Mouse (Mus musculus) B cell, adult 67 days (primary cell): ENCODE measurements around the gene Tmem204. TPM values are rescaled to one million over a fixed set of nuclear protein-coding genes. Genes with fewer than 3 reads are reported as not detected.

ENCODE experiments used
- total RNA-seq, 2 experiments: library from RNA; stranded (reverse); gene quantifications; 4 replicates each; pipeline ENCODE4 v1.2.4; 2023

Gene Tmem204
- not detected for total RNA-seq

DNA sequence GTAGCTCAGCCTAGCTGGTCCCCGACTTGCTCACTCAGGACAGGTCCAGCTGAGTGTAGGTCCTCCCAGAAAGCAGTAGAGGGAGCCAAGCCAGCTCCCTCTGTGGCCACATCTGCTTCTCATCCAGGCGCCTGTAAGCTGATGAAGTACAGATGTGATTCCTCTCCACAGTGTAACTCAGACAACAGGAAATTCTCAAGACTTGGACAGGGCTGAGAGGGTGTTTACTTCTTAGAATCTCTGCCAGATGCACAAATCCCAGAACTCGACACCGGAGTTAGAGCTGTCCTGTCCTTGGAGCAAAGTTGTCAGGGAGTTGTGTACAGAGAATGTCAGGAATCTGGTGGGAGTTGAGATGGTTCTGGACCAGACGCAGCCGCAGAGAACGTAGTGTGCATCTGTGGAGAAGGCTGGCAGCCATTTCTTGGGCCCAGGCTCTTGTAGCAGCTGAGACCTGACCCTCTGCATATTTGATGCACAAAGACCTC is at the start of gene Tmem204:
TSS of gene Tmem204 (minus strand) at position 148 of the 488 bp plus-strand sequence.

DNA sequence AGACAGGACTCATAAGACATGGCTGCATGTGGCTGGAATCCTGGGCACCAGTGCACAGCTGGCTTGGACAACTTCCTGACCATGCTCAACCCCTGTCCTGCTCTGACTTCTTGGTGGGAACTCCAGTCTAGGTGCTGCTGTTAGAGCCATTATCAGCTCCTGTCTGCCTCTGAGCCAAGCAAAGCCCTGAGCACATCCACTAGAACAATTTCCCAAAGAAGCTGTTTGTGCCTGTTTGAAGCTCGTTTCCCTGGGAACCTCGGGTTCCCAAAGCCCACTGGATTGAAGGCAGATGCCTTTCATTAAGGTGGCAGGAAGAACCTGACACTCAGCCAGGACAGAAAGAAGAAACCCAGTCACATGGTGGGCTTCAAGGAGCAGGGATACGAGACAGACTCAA is 37.0 kb upstream of the Tmem204 start, which contains the start of gene Ptx4:
TSS of gene Ptx4 (plus strand) at position 355 of the 400 bp plus-strand sequence.

GRCm38 (mm10) chr17:25115664-25116432 is 32.5 kb upstream of the Tmem204 start, which contains the start of gene Telo2:
Telo2 (minus strand) TSS chr17:25115967.

DNA sequence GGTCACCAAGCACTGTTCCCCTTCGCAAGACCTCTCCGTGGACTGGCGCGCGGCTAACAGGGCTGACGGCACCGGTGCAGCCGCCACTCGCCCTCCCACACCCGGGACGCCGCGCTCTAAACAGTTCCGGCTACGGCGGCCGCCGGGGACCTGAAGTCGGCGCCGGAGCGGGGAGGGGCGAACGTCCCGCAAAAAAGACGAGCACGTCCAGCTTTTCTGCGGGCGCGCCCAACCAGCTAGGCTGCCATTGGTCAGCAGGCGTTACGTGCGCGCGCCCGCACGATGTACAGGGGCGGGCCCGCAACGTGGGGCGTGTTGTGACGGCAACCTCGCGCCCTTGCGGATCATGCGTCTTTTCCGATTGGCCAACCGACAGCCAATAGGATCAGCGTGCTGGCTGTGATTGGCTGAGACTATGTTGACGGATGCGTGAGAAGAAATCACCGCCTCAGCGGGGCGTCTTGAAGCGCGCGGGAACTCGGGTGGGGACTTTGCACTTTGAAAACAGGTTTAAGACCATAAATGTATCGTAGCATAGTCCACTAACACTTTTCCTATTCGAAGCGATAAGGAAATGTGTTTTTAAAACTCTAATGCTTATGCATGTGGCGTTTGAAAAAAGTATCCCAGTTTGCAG is 67.6 kb downstream of the Tmem204 start, which contains the start of the genes Cramp1l and Ift140:
TSS of gene Cramp1l (minus strand) at position 134 of the 637 bp plus-strand sequence.
TSS of gene Ift140 (plus strand) at position 431 of the 637 bp plus-strand sequence.

Other genes starting within 250 kb of the Tmem204 start
- gene Hagh, start 243.4 kb downstream of the Tmem204 start, total RNA-seq: 10 to 100 TPM; 29.9 to 32.6 TPM
- gene Fahd1, start 233.2 kb downstream of the Tmem204 start, total RNA-seq: 1 to 10 TPM; 1.8 to 2.6 TPM
- 1 to 10 TPM in 1 of 2 experiments, under 1 TPM in 1; 0.80 to 1.3 TPM for gene Igfals, start 217.6 kb downstream of the Tmem204 start, total RNA-seq
- 10 to 100 TPM; 61.9 to 68.8 TPM for gene Nubp2, start 197.2 kb downstream of the Tmem204 start, total RNA-seq
- gene Spsb3, start 196.9 kb downstream of the Tmem204 start, total RNA-seq: 10 to 100 TPM; 36.0 to 40.1 TPM
- 10 to 100 TPM; 68.9 to 86.2 TPM for gene Eme2, start 188.5 kb downstream of the Tmem204 start, total RNA-seq
- gene Mrps34, start 188.5 kb downstream of the Tmem204 start, total RNA-seq: 10 to 100 TPM; 25.7 to 31.4 TPM
- 10 to 100 TPM; 31.9 to 34.5 TPM for gene Nme3, start 187.1 kb downstream of the Tmem204 start, total RNA-seq
- 100 to 1,000 TPM; 234 to 243 TPM for gene Mapk8ip3, start 146.6 kb downstream of the Tmem204 start, total RNA-seq
- 10 to 100 TPM; 40.5 to 45.8 TPM for gene Jpt2, start 122.9 kb downstream of the Tmem204 start, total RNA-seq
- gene Cramp1l, start 67.8 kb downstream of the Tmem204 start, total RNA-seq: 10 to 100 TPM; 36.0 to 42.6 TPM
- 10 to 100 TPM; 63.5 to 65.4 TPM for gene Ift140, start 67.5 kb downstream of the Tmem204 start, total RNA-seq
- 10 to 100 TPM; 42.1 to 47.6 TPM for gene Telo2, start 32.4 kb upstream of the Tmem204 start, total RNA-seq
- gene Ptx4, start 37.2 kb upstream of the Tmem204 start, total RNA-seq: not detected
- gene Clcn7, start 49.8 kb upstream of the Tmem204 start, total RNA-seq: 10 to 100 TPM; 39.5 to 41.6 TPM
- under 1 TPM; 0.30 to 0.38 TPM for gene Ccdc154, start 78.9 kb upstream of the Tmem204 start, total RNA-seq
- gene Gm38655, start 91.9 kb upstream of the Tmem204 start, total RNA-seq: not detected
- 10 to 100 TPM; 17.6 to 19.4 TPM for gene BC003965, start 101.0 kb upstream of the Tmem204 start, total RNA-seq
- 10 to 100 TPM; 43.1 to 45.2 TPM for gene Unkl, start 104.8 kb upstream of the Tmem204 start, total RNA-seq
- gene Gnptg, start 156.5 kb upstream of the Tmem204 start, total RNA-seq: 10 to 100 TPM; 21.9 to 24.3 TPM
- gene Tsr3, start 156.6 kb upstream of the Tmem204 start, total RNA-seq: 10 to 100 TPM; 16.7 to 22.5 TPM
- gene Baiap3, start 172.8 kb upstream of the Tmem204 start, total RNA-seq: 1 to 10 TPM in 1 of 2 experiments, under 1 TPM in 1; 0.39 to 2.0 TPM
- 100 to 1,000 TPM; 445 to 482 TPM for gene Ube2i, start 191.0 kb upstream of the Tmem204 start, total RNA-seq
- not detected for gene Prss34, start 214.8 kb upstream of the Tmem204 start, total RNA-seq
- gene Prss28, start 225.1 kb upstream of the Tmem204 start, total RNA-seq: not detected
- gene Prss29, start 235.1 kb upstream of the Tmem204 start, total RNA-seq: not detected